Mouse (Mus musculus): ENCODE data around the gene Kif11. TPM values are rescaled to one million over a fixed set of nuclear protein-coding genes. Genes with fewer than 3 reads are reported as not detected.

The Kif11 gene
- polyA plus RNA-seq, 1 experiment: 8.9 TPM

DNA sequence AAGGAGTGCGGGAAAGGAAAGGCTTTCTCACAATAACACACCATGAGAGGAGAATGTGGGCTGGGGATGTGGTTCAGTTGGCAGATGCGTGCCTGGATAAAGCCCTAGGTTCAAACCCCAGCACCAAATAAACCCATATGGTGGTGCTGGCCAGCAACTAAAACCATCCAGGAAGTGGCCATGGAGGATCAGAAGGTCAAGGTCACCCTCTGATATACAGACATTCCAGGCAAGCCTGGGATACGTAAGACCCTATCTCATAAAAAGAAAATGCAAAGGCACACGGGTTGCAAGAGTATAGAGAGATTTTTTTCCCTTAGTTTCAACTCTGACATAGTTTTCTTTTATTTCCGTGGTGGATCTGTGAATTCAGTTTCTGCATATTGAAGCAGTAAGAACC is 35.3 kb upstream of the Kif11 start:
- H3K36me3 ChIP-seq (ENCODE audit: control insufficient read depth, insufficient read depth, low read length): no peaks in the 10 kb centered on the region
- H3K27me3 ChIP-seq (ENCODE audit: control insufficient read depth, insufficient read depth, low read length): no peaks in the 10 kb centered on the region
- no peak overlapping the region for H3K27ac ChIP-seq (ENCODE audit: control insufficient read depth, insufficient read depth, low read depth, low read length)
- TF ChIP-seq POLR2A (IDR thresholded peaks at IDR 0.05; ENCODE audit: control insufficient read depth, low read depth, low read length): no peak
- H3K4me3 ChIP-seq (ENCODE audit: control insufficient read depth, low read depth, low read length): no peak overlapping the region
- H3K4me1 ChIP-seq (ENCODE audit: control insufficient read depth, insufficient read depth, low read length): peaks cover 2% of the 10 kb centered on the region

DNA sequence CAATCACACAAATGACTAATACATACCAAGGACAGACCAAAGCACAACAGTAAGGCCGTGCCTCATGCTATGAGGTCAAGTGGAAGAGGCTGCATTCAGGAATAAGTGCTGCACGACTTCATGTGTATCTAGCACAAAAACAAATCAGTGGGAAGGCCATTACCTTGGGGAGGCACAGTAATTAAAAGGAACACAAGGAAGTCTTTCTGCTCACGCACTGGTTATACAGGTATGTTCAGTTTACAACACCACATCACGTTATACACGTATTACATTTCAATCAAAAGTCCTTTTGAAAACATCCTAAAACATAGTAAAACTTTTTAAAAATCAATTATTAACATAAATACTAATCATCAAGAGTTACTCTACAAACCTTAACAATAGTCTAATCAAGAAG is 32.3 kb upstream of the Kif11 start:
- Histone ChIP-seq H3K27me3 (ENCODE audit: control insufficient read depth, insufficient read depth, low read length) (no peaks in the 10 kb centered on the region), H3K4me1 (ENCODE audit: control insufficient read depth, insufficient read depth, low read length) (no peaks in the 10 kb centered on the region; the same call in none of the 2 replicates), H3K36me3 (ENCODE audit: control insufficient read depth, insufficient read depth, low read length) (no peaks in the 10 kb centered on the region), H3K4me3 (ENCODE audit: control insufficient read depth, low read depth, low read length) (no peak overlapping the region), H3K27ac (ENCODE audit: control insufficient read depth, insufficient read depth, low read depth, low read length) (no peak overlapping the region)
- no peak for TF ChIP-seq POLR2A (IDR thresholded peaks at IDR 0.05; ENCODE audit: control insufficient read depth, low read depth, low read length)
- TF ChIP-seq CTCF (IDR thresholded peaks at IDR 0.05; ENCODE audit: control insufficient read depth, insufficient read depth, insufficient replicate concordance, low read depth, low read length): no peak

DNA sequence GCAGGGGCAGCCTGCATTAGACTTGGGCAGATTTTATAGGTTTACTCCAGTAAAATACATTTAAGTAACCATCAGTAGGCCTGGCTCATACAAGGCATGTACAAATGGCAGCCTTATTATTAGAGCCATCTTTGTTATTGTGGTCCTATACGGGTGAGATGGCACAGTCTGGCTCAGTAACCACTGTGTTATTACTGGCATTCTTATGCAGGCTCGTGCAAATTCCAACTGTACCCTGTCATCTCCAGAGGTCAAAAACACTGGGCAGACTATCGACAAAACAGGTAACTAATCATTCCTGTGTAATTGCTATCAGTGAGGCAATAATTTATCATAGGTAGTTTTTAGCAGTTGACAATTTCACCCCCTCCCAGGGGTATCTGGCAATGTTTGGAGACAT is 29.9 kb upstream of the Kif11 start:
- no peaks in the 10 kb centered on the region for H3K27me3 ChIP-seq (ENCODE audit: control insufficient read depth, insufficient read depth, low read length)
- no peaks in the 10 kb centered on the region for H3K36me3 ChIP-seq (ENCODE audit: control insufficient read depth, insufficient read depth, low read length)
- no peak overlapping the region for H3K4me3 ChIP-seq (ENCODE audit: control insufficient read depth, low read depth, low read length)
- no peaks in the 10 kb centered on the region; the same call in 1 of the 2 replicates for H3K4me1 ChIP-seq (ENCODE audit: control insufficient read depth, insufficient read depth, low read length)
- TF ChIP-seq POLR2A (IDR thresholded peaks at IDR 0.05; ENCODE audit: control insufficient read depth, low read depth, low read length) (no peak), CTCF (IDR thresholded peaks at IDR 0.05; ENCODE audit: control insufficient read depth, insufficient read depth, insufficient replicate concordance, low read depth, low read length) (no peak)
- no peak overlapping the region for H3K27ac ChIP-seq (ENCODE audit: control insufficient read depth, insufficient read depth, low read depth, low read length)

DNA sequence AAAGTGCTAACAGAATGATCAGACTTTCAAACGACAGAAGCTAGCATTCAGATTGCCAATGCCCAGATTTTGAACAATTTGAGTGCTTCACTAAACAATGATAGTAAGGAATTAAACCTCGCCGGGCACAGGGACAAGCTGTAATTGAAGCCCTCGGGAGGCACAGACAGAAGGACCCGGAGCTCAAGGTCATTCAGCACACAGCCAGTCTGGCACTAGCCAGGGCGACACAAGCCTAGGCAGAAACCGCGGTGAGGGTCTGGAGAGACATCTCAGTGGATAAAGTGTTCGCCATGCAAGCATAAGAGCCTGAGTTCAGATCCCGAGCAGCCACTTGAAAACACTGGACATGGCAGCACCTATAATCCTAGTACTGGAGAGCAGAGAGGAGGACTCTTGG is 27.9 kb upstream of the Kif11 start:
- Histone ChIP-seq H3K36me3 (ENCODE audit: control insufficient read depth, insufficient read depth, low read length) (no peaks in the 10 kb centered on the region), H3K27ac (ENCODE audit: control insufficient read depth, insufficient read depth, low read depth, low read length) (no peak overlapping the region), H3K27me3 (ENCODE audit: control insufficient read depth, insufficient read depth, low read length) (no peaks in the 10 kb centered on the region), H3K4me1 (ENCODE audit: control insufficient read depth, insufficient read depth, low read length) (no peaks in the 10 kb centered on the region; the same call in 1 of the 2 replicates), H3K4me3 (ENCODE audit: control insufficient read depth, low read depth, low read length) (no peak overlapping the region)
- no peak for TF ChIP-seq POLR2A (IDR thresholded peaks at IDR 0.05; ENCODE audit: control insufficient read depth, low read depth, low read length)
- no peak for TF ChIP-seq CTCF (IDR thresholded peaks at IDR 0.05; ENCODE audit: control insufficient read depth, insufficient read depth, insufficient replicate concordance, low read depth, low read length)

DNA sequence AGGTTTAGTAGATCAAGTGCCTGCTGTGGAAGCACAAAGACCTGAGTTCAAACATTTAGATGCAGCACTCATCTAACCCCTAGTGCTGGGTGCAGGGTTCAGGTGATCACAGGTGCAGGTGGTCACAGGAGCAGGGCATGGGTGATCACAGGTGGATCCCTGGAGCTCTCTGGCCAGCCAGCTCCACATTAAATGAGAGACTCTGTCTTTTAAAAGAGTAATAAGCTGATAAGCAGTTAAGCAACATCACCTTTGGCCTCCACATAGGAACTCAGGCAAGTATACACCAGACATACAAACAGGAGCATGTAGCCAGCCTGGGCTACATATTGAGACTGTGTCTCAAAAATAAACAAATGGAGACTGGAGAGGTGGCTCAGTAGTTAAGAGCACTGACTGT is 27.3 kb upstream of the Kif11 start:
- Histone ChIP-seq H3K27ac (ENCODE audit: control insufficient read depth, insufficient read depth, low read depth, low read length) (no peak overlapping the region), H3K36me3 (ENCODE audit: control insufficient read depth, insufficient read depth, low read length) (no peaks in the 10 kb centered on the region), H3K4me1 (ENCODE audit: control insufficient read depth, insufficient read depth, low read length) (no peaks in the 10 kb centered on the region; the same call in 1 of the 2 replicates), H3K4me3 (ENCODE audit: control insufficient read depth, low read depth, low read length) (no peak overlapping the region), H3K27me3 (ENCODE audit: control insufficient read depth, insufficient read depth, low read length) (no peaks in the 10 kb centered on the region)
- TF ChIP-seq POLR2A (IDR thresholded peaks at IDR 0.05; ENCODE audit: control insufficient read depth, low read depth, low read length): no peak

DNA sequence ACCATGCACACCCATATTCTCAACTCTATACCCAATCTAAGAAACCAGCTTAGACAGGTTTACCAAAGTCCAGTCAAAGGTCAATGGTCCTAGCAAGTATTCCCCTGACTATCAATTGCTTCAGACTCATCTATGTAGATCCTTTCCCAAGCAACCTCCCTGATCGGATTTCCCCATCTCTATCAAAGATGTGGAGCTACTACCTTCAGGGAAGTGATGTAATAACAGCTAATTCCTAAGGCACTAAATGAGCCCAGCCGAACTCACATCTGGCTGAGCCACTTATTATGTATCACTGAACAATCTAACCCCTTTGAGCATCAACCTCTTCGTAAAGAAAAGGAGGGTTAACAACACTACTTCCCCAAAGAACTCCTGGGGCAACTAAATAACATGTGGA is 23.4 kb upstream of the Kif11 start:
- no peak overlapping the region for H3K4me3 ChIP-seq (ENCODE audit: control insufficient read depth, low read depth, low read length)
- H3K36me3 ChIP-seq (ENCODE audit: control insufficient read depth, insufficient read depth, low read length): no peaks in the 10 kb centered on the region
- no peaks in the 10 kb centered on the region; the same call in 1 of the 2 replicates for H3K4me1 ChIP-seq (ENCODE audit: control insufficient read depth, insufficient read depth, low read length)
- no peak for TF ChIP-seq CTCF (IDR thresholded peaks at IDR 0.05; ENCODE audit: control insufficient read depth, insufficient read depth, insufficient replicate concordance, low read depth, low read length)
- TF ChIP-seq POLR2A (IDR thresholded peaks at IDR 0.05; ENCODE audit: control insufficient read depth, low read depth, low read length): no peak
- no peaks in the 10 kb centered on the region for H3K27me3 ChIP-seq (ENCODE audit: control insufficient read depth, insufficient read depth, low read length)
- H3K27ac ChIP-seq (ENCODE audit: control insufficient read depth, insufficient read depth, low read depth, low read length): no peak overlapping the region

DNA sequence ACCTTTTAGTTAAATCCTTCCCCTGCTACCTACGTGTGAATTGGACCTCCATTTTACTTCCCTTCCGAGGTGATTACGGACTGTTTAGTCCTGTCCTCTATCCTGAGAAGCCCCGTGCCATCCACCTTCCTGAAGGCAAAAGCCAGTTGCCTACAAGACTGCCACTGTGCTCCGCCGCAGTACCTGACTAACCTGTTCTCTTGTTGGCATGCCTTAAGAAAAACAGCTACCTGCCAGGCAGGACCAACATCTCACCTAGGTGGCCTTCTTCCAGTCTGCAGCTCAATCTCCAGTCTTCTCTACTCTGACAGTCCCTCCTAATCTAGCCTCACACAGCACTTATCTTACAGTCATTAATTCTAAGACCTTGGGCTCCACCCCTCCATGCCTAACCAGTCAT is 22.9 kb upstream of the Kif11 start:
- TF ChIP-seq CTCF (IDR thresholded peaks at IDR 0.05; ENCODE audit: control insufficient read depth, insufficient read depth, insufficient replicate concordance, low read depth, low read length): no peak
- TF ChIP-seq POLR2A (IDR thresholded peaks at IDR 0.05; ENCODE audit: control insufficient read depth, low read depth, low read length): no peak
- no peak overlapping the region for H3K27ac ChIP-seq (ENCODE audit: control insufficient read depth, insufficient read depth, low read depth, low read length)
- no peaks in the 10 kb centered on the region for H3K36me3 ChIP-seq (ENCODE audit: control insufficient read depth, insufficient read depth, low read length)
- H3K4me1 ChIP-seq (ENCODE audit: control insufficient read depth, insufficient read depth, low read length): no peaks in the 10 kb centered on the region; the same call in 1 of the 2 replicates
- H3K4me3 ChIP-seq (ENCODE audit: control insufficient read depth, low read depth, low read length): no peak overlapping the region
- H3K27me3 ChIP-seq (ENCODE audit: control insufficient read depth, insufficient read depth, low read length): no peaks in the 10 kb centered on the region

DNA sequence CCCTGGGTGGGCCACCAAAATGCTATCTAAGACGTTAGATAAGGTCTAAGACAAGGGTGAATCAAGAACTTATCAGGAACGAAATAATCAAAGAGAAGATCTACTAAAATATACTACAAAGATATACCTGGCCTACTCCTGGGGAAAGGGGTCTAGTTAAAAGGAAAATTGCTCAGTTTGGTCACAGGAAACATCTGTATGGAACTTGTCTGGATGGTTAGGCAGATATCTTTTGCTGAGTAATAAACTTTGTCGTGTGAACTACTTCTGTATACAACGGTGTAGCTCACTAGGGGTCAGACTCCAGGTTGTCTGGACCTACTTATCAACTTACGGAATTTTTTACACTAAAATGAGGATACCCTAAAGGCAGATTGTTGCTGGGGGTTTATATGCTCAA is 16.2 kb upstream of the Kif11 start:
- no peaks in the 10 kb centered on the region for H3K27me3 ChIP-seq (ENCODE audit: control insufficient read depth, insufficient read depth, low read length)
- no peak overlapping the region for H3K27ac ChIP-seq (ENCODE audit: control insufficient read depth, insufficient read depth, low read depth, low read length)
- no peaks in the 10 kb centered on the region for H3K4me1 ChIP-seq (ENCODE audit: control insufficient read depth, insufficient read depth, low read length)
- no peak overlapping the region for H3K4me3 ChIP-seq (ENCODE audit: control insufficient read depth, low read depth, low read length)
- no peaks in the 10 kb centered on the region for H3K36me3 ChIP-seq (ENCODE audit: control insufficient read depth, insufficient read depth, low read length)
- TF ChIP-seq CTCF (IDR thresholded peaks at IDR 0.05; ENCODE audit: control insufficient read depth, insufficient read depth, insufficient replicate concordance, low read depth, low read length): no peak
- TF ChIP-seq POLR2A (IDR thresholded peaks at IDR 0.05; ENCODE audit: control insufficient read depth, low read depth, low read length): no peak

All from testis, adult 2 months (tissue).